Mouse (Mus musculus) liver, adult 2 months (tissue): Measurements from ENCODE around the gene Tnik.

ENCODE experiments used
- CTCF ChIP-seq: fragments of 200-500 bp; IDR thresholded peaks from 2 replicates; pipeline ENCODE4 v1.5.1; 2011; ENCODE audit warnings: low read depth, low read length, control low read depth
- POLR2A ChIP-seq: fragments of 200-500 bp; IDR thresholded peaks from 2 replicates; pipeline ENCODE4 v1.6.1; 2011; ENCODE audit warnings: low read length, control low read depth; ENCODE audit not compliant: insufficient read depth; ENCODE audit errors: extremely low read depth

GRCm38 (mm10) chr3:28643252-28643947 lies 380.4 kb downstream of the Tnik start:
- TF ChIP-seq CTCF (no peak), POLR2A (no peak)
